Mouse (Mus musculus) limb, embryonic 11.5 days (tissue): ENCODE data around the gene Ddx31. TPM values are rescaled to one million over a fixed set of nuclear protein-coding genes. Genes with fewer than 3 reads are reported as not detected.

ENCODE experiments used
- ATAC-seq: fragments of 200-750 bp; cut with Nextera tagmentation; 2 replicates; pipeline ENCODE4 v1.8.0; 2017; ENCODE audit warnings: low read depth; ENCODE audit not compliant: insufficient number of reproducible peaks, low FRiP score, low TSS enrichment
- DNase-seq: peaks from one replicate; pipeline ENCODE4 v3.0.0-alpha.2; 2015; ENCODE audit warnings: low spot score
- H3K27ac ChIP-seq: fragments of 300-500 bp; sonication (generic); replicated peaks from 2 replicates; pipeline ENCODE4 v1.5.1; 2014; ENCODE audit warnings: low read depth, mild to moderate bottlenecking, low read length
- H3K27me3 ChIP-seq: fragments of 300-500 bp; sonication (generic); 2 replicates; pipeline ENCODE4 v1.6.1; 2014; ENCODE audit warnings: mild to moderate bottlenecking, low read length, mixed read lengths; ENCODE audit not compliant: control insufficient read depth, insufficient read depth
- H3K36me3 ChIP-seq: fragments of 300-500 bp; sonication (generic); 2 replicates; pipeline ENCODE4 v1.6.1; 2014; ENCODE audit warnings: mild to moderate bottlenecking, low read length, moderate library complexity, mixed read lengths; ENCODE audit not compliant: control insufficient read depth, insufficient read depth
- H3K4me1 ChIP-seq: fragments of 300-500 bp; sonication (generic); 2 replicates; pipeline ENCODE4 v1.6.1; 2014; ENCODE audit warnings: low read length, mixed read lengths; ENCODE audit not compliant: control insufficient read depth, insufficient read depth
- H3K4me2 ChIP-seq: fragments of 300-500 bp; sonication (generic); 2 replicates; pipeline ENCODE4 v1.6.1; 2014; ENCODE audit warnings: low read depth, mild to moderate bottlenecking, moderate library complexity; ENCODE audit not compliant: severe bottlenecking
- H3K4me3 ChIP-seq: fragments of 300-500 bp; sonication (generic); 2 replicates; pipeline ENCODE4 v1.5.1; 2014; ENCODE audit warnings: low read depth, low read length
- H3K9ac ChIP-seq: fragments of 300-500 bp; sonication (generic); 2 replicates; pipeline ENCODE4 v1.6.1; 2014; ENCODE audit warnings: mild to moderate bottlenecking, low read length
- H3K9me3 ChIP-seq: fragments of 300-500 bp; sonication (generic); 2 replicates; pipeline ENCODE4 v1.6.1; 2016; ENCODE audit warnings: low read length; ENCODE audit not compliant: control insufficient read depth
- WGBS: fragments of 180-500 bp; shearing (Covaris S2); extraction: QIAGEN DNeasy Blood & Tissue Kit; methylation state at CpG from one replicate; pipeline ENCODE4 v1.1.7; 2014; 5-methylcytosine and 5-hydroxymethylcytosine counted together
- polyA plus RNA-seq: library from polyadenylated mRNA; unstranded; fragments of >200 nt; fragmentation: Nextera tagmentation; extraction: Ambion mirVana; gene quantifications from 2 replicates; pipeline ENCODE4 v1.2.1, GENCODE M21; 2014

Ddx31 gene
- polyA plus RNA-seq, 1 experiment from 2014 or later, result 20.4 TPM

GRCm38 (mm10) chr2:28852594-28852993 is 12.4 kb downstream of the Ddx31 start:
- ATAC-seq (no peak), DNase-seq (no peak)
- no peak overlapping the region for H3K4me3 ChIP-seq
- peaks cover 9% of the 10 kb centered on the region; the same call in 1 of the 2 replicates for H3K36me3 ChIP-seq
- no peaks in the 10 kb centered on the region for H3K9me3 ChIP-seq
- H3K27ac ChIP-seq, result no peak overlapping the region
- WGBS, result 93% methylated on average over 3 of the region's 3 CpGs
- H3K4me2 ChIP-seq, result no peak overlapping the region
- H3K27me3 ChIP-seq, result no peaks in the 10 kb centered on the region
- no peak overlapping the region for H3K9ac ChIP-seq
- no peaks in the 10 kb centered on the region for H3K4me1 ChIP-seq

- H3K4me3 ChIP-seq, result no peak overlapping the region
- H3K27ac ChIP-seq, result no peak overlapping the region
- WGBS, result 90% methylated on average over 2 of the region's 2 CpGs
- no peak overlapping the region for H3K4me2 ChIP-seq
- no peaks in the 10 kb centered on the region for H3K9me3 ChIP-seq
- H3K36me3 ChIP-seq, result peaks cover 12% of the 10 kb centered on the region; the same call in 1 of the 2 replicates
- no peaks in the 10 kb centered on the region for H3K27me3 ChIP-seq
- DNase-seq (no peak), ATAC-seq (no peak)
- H3K4me1 ChIP-seq, result no peaks in the 10 kb centered on the region
- H3K9ac ChIP-seq, result no peak overlapping the region
Observed at GRCm38 (mm10) chr2:28855773-28856172, 15.6 kb downstream of the Ddx31 start.

- Histone ChIP-seq H3K4me1 (no peaks in the 10 kb centered on the region), H3K27me3 (no peaks in the 10 kb centered on the region), H3K4me2 (no peak overlapping the region), H3K36me3 (peaks cover 14% of the 10 kb centered on the region; the same call in 1 of the 2 replicates), H3K9me3 (no peaks in the 10 kb centered on the region), H3K4me3 (no peak overlapping the region), H3K9ac (no peak overlapping the region), H3K27ac (no peak overlapping the region)
- ATAC-seq (no peak), DNase-seq (no peak)
- WGBS, result 93% methylated on average over 4 of the region's 4 CpGs
Observed at GRCm38 (mm10) chr2:28859303-28859702, 19.1 kb downstream of the Ddx31 start.

GRCm38 (mm10) chr2:28860678-28861423 is 20.6 kb downstream of the Ddx31 start:
- no peak overlapping the region for H3K4me2 ChIP-seq
- ATAC-seq, result no peak
- WGBS, result 94% methylated on average over 8 of the region's 8 CpGs

GRCm38 (mm10) chr2:28863857-28864256 is 23.7 kb downstream of the Ddx31 start:
- no peak for ATAC-seq
- no peak overlapping the region for H3K9ac ChIP-seq
- no peak for DNase-seq
- no peaks in the 10 kb centered on the region for H3K4me1 ChIP-seq
- no peak overlapping the region for H3K4me3 ChIP-seq
- H3K4me2 ChIP-seq, result no peak overlapping the region
- H3K9me3 ChIP-seq, result no peaks in the 10 kb centered on the region
- no peaks in the 10 kb centered on the region for H3K27me3 ChIP-seq
- peaks cover 10% of the 10 kb centered on the region; the same call in 1 of the 2 replicates for H3K36me3 ChIP-seq
- no peak overlapping the region for H3K27ac ChIP-seq

More at GRCm38 (mm10) chr2:28860678-28861423, 20.6 kb downstream of the Ddx31 start:
- Histone ChIP-seq H3K27me3 (no peaks in the 10 kb centered on the region), H3K4me1 (no peaks in the 10 kb centered on the region), H3K9me3 (no peaks in the 10 kb centered on the region), H3K36me3 (peaks cover 13% of the 10 kb centered on the region; the same call in 1 of the 2 replicates), H3K4me3 (no peak overlapping the region), H3K27ac (no peak overlapping the region), H3K9ac (no peak overlapping the region)
- no peak for DNase-seq

- DNase-seq, result no peak
- no peak overlapping the region for H3K27ac ChIP-seq
- no peaks in the 10 kb centered on the region for H3K9me3 ChIP-seq
- H3K36me3 ChIP-seq, result peaks cover 6% of the 10 kb centered on the region; the same call in 1 of the 2 replicates
- no peak overlapping the region for H3K4me2 ChIP-seq
- no peak overlapping the region for H3K9ac ChIP-seq
- H3K27me3 ChIP-seq, result no peaks in the 10 kb centered on the region
- 64% methylated on average over 7 of the region's 7 CpGs for WGBS
- no peak for ATAC-seq
- H3K4me1 ChIP-seq, result no peaks in the 10 kb centered on the region
- H3K4me3 ChIP-seq, result no peak overlapping the region
Observed at GRCm38 (mm10) chr2:28867495-28867894, 27.3 kb downstream of the Ddx31 start.

- H3K27ac ChIP-seq, result no peak overlapping the region
- DNase-seq (no peak), ATAC-seq (no peak)
- H3K4me3 ChIP-seq, result no peak overlapping the region
- no peaks in the 10 kb centered on the region for H3K9me3 ChIP-seq
- H3K36me3 ChIP-seq, result peaks cover 18% of the 10 kb centered on the region
- no peaks in the 10 kb centered on the region for H3K27me3 ChIP-seq
- no peak overlapping the region for H3K9ac ChIP-seq
- H3K4me1 ChIP-seq, result no peaks in the 10 kb centered on the region
- H3K4me2 ChIP-seq, result no peak overlapping the region
- WGBS, result 87% methylated on average over 11 of the region's 11 CpGs
Observed at GRCm38 (mm10) chr2:28875554-28875953, 35.3 kb downstream of the Ddx31 start.

GRCm38 (mm10) chr2:28881275-28881674 is 41.1 kb downstream of the Ddx31 start:
- H3K9me3 ChIP-seq, result no peaks in the 10 kb centered on the region
- H3K27me3 ChIP-seq, result no peaks in the 10 kb centered on the region
- WGBS, result 92% methylated on average over 3 of the region's 3 CpGs
- H3K9ac ChIP-seq, result no peak overlapping the region
- H3K4me3 ChIP-seq, result no peak overlapping the region
- ATAC-seq, result no peak
- no peak overlapping the region for H3K27ac ChIP-seq
- no peak overlapping the region for H3K4me2 ChIP-seq
- H3K36me3 ChIP-seq, result peaks cover 10% of the 10 kb centered on the region; the same call in 1 of the 2 replicates
- no peak for DNase-seq
- H3K4me1 ChIP-seq, result no peaks in the 10 kb centered on the region
